Mouse (Mus musculus) adrenal gland, postnatal 36 days (tissue): ENCODE measurements around the gene Nrarp. TPM values are rescaled to one million over a fixed set of nuclear protein-coding genes. Genes with fewer than 3 reads are reported as not detected.

Experiments used
- DNase-seq, 2 experiments: peaks; one replicate each; pipeline ENCODE4 v3.0.0; 2021; ENCODE audit warnings: mixed read lengths in 1 of 2
- total RNA-seq, 2 experiments: library from RNA; stranded (reverse); gene quantifications; 2 replicates each; pipeline ENCODE4 v1.2.3; 2021

The Nrarp gene
- total RNA-seq, 2 experiments from 2014 or later = 2.1 to 2.3 TPM

DNA sequence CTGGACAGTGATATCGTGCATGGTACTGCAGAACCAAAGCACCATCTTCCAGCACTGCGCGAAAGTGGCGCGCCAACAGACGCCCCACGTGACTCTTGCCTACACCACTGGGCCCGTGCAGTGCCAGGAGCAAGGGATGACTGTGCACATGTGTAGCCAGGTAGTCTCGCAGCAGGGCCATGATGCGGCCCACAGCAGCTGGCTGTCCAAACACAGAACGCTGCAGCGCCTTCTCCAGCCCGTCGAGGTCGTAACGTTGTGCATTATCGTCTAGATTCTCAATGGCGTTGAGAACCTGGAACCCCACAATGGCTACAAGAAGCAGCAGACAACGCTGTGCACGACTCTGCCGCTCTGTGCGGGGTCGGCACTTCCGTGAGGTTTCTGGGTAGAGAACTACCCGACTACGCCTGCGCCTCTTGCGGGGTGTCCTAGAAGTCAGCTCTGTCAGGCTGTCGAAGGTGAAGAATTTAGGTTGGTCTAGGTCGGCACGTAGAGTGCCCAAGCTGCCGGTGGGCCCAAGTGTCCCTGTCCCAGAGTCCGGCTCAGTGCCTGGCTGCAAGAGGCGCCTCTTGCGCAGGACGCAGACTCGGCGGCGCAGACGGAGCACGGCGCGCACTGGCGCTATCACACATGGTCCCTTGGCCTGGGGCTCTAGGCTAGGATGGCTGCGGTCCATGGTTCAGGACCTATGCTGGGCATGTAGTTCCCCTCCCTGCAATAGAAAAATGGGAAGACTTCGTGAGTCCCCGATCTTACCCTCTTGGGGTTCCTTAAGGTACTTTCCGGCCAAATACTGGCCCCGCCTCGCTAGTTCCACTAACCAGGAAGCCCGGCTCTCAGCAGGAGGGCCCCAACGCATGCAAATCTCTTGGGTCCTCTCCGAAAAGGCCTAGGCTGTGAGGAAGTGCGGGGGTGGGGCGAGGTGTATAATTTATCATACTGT, 14.9 kb downstream of the Nrarp start:
- DNase-seq = peak; percentile 82 to 86

DNA sequence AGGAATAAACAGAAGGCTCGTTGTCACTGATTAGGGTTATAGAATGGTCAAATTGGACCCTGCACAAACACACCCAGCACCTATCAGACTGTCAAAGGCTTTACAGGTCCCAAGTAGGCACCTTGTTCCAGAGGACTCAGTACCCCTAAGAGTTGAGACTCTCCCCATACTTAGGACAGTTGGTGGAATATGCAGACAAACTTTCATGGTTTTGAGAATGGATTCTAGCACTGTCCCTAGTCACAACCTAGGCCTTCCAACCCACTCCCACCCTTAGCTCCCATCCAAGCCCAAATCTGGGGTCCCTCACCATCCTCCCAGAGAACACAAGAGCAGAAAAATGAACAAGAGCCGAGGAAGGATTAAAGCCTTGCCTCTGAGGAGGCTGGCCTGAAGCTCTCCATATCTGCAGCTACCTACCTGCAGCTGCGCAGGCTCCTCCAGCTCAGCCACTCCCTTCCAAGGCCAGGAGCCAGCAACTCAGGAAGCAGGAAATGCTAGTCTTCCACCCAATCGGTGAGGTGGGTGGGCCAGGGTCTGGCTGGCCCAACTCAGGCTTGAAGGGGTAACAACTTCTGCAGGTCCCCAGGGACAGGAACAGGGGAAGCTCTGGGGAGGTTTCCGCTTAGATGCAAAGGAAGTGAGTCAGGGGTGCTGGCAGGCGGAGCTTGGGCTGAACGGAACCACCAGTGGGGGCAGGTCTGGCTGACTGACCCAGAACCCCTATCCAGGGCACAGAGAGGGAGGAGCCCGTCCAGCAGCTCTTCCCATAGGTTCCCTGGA, 15.8 kb downstream of the Nrarp start, which contains the start of gene Tor4a:
Gene Tor4a, minus strand, starts transcription at position 715 of the 783 bp plus-strand sequence.
- DNase-seq = peak; percentile 88 to 91

DNA sequence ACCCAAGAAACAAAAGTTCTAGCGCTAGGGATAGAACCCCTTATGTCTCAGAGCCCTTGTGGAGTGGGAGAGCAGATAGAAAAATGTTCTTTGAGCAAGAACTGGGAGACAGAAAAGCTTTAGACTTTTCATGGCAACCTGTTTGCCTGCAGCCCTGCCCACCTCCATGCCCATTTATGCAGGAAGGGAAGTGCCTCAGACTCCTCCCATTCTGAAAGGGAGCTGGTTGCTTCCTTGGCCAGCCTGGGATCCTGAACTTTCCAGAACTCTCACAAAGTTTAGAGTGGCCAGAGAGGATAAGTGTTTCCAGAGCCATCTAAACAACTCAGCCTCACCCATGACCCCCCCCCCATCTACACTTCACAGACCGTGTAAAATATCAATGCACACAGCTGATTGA, 16.6 kb downstream of the Nrarp start:
- no peak for DNase-seq

GRCm38 (mm10) chr2:25197946-25198345, 17.4 kb downstream of the Nrarp start:
- no peak for DNase-seq

DNA sequence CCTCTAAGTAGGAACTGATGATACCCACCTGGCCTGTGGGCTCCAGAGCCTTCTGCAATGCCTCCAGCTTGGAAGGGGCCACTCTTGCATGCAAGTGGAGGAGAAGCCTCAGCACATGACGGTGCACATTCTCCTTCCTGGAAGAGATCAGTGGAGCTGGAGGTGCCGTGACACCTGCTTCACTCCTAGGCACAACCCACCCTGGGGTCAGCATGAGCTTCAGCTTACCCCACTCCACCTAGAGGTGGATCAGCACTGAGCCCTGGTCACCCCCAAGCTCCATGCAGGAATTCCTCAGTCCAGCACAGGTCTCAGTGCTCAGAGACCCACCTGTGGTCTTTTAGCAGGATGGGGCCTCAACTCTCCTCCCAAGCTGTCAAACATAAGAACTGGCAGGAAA, 20.1 kb downstream of the Nrarp start:
- no peak for DNase-seq

DNA sequence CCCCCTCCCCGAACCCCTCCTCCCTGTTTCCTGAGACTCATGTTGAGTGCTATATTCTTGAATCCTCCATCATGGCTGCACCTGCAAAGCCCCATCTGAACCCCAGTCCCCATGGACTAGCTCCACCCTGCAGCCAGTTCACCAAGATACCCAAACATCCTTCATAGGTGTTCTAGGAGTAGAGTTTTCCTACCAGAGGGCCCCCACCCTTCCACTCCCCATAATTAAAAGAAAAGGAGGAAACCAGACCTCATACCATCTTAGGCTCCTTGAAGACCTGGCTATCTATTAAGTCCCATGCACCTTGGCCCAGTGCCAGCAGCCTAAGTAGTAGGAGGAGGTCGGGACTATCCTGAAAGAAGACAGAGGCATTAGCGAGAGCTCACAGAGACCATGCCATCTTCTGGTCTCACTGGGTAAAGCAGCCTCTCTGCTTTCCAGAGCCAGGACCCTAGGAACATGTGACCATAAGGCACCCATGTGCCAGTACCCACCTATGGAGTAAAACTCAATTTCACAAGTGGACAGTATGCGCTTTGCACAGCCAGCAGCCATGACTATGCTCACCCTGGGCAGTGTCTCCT, 23.2 kb downstream of the Nrarp start:
- DNase-seq = peak in 1 of 2 experiments; percentile 33

GRCm38 (mm10) chr2:25207593-25207992, 27.0 kb downstream of the Nrarp start:
- DNase-seq = no peak

GRCm38 (mm10) chr2:25210686-25211085, 30.1 kb downstream of the Nrarp start:
- DNase-seq = no peak

- DNase-seq = peak; percentile 92 to 93
Observed at GRCm38 (mm10) chr2:25211121-25211670, 30.6 kb downstream of the Nrarp start, which contains the start of gene Nelfb. TSS of gene Nelfb (minus strand) at chr2:25211489.

GRCm38 (mm10) chr2:25213266-25213865, 32.8 kb downstream of the Nrarp start:
- no peak for DNase-seq

DNA sequence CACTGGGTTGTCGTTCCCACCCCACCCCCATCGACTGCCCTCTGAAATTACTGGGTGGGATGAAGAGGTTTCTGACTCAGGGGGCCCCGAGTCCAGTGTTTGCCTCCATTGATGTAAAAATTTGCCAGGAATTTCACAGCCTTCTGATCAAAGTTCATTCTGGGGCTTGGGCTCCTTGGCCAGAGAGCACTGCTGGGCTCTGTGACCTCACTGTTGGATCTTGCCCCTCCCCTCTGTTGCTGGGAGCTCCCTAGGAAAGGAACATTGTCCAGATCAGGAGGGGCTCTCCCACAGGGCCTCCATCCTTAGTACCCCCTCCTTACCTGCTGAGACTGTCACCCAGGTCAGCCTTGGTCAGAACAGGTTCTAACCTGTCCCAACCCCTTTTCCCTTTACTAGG, 33.9 kb downstream of the Nrarp start, which contains the start of gene Stpg3:
Gene Stpg3, minus strand, starts transcription at position 194 of the 400 bp plus-strand sequence.
- no peak for DNase-seq

- no peak for DNase-seq
Observed at GRCm38 (mm10) chr2:25217666-25218065, 37.1 kb downstream of the Nrarp start.

- no peak for DNase-seq
Observed at GRCm38 (mm10) chr2:25218445-25218844, 37.9 kb downstream of the Nrarp start, which contains the start of gene Fam166a. TSS of gene Fam166a (plus strand) at chr2:25218745.

GRCm38 (mm10) chr2:25221331-25221772, 40.8 kb downstream of the Nrarp start:
- no peak for DNase-seq

- peak; percentile 94 to 95 for DNase-seq
Observed at GRCm38 (mm10) chr2:25223681-25224491, 43.3 kb downstream of the Nrarp start.

GRCm38 (mm10) chr2:25224492-25224765, 43.9 kb downstream of the Nrarp start, which contains the start of gene Tubb4b:
TSS of gene Tubb4b (minus strand) at chr2:25224702.
- DNase-seq = no peak

DNA sequence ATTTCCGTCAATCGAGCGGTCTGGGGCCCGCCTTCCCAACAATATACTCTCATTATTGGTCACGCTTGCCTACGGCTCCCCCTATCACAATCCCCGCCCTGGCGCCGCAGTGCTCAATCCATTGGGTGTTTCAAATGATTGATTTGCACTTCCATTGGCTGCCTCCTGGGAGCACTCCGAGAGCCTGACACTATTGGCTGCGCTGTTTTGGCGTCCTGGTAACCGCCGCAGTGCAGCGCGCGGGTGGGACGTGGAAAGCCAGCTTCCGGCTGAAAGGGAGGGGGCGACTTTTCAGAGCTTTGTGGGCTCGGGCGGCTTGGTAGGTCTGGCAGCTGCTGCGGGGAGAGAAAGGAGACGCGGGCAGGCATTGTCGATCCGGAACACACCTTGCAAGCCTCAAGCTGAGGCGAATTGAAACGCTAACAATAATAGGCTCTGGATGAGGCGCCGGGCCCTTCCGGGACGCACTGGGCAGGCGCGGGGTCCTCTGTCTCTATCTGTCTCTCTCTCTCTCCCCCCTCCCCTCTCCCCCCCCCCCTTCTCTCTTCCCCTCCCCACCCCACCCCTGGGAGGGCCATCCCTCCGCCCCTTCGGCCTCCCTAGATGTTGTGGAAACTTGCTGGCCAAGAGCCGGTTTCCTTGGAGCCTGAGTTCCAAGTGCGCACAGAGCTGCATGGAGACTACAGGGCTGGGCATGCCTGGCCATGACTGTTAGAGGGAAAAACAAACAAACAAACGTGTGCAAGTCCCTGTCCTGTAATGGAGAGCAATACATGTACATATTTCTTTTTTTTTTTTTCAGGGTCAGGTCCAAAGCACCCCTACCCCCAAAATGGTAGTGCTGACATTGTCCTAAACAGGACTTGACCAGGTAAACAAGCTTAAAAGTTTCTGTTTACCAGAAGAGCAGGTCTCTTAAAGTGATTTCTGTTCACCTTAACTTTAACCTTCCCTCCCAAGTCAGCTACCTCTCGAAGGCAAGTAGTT, 44.5 kb downstream of the Nrarp start:
- peak; percentile 96 to 98 for DNase-seq

DNA sequence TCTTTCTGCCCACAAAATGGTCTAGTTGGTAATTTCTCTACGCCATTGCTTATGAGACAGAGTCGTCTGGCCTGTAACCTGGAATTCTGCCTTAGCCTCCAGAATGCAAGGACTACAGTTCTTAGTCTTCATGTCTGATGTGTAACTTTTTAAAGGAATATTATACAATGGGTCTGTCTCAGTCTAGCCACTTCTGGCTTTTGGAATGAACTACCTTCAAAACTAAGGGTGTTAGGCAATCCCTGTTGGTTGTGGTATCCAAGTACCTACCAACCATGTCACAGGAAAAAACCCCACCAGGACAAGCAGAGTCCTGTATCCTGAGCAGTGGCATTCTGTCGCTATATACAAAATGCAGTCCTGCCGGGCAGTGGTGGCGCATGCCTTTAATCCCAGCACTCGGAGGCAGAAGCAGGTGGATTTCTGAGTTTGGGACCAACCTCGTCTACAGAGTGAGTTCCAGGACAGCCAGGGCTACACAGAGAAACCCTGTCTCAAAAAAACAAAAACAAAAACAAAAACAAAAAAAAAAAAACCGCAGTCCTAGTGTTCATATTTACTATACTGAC, 45.3 kb downstream of the Nrarp start:
- no peak for DNase-seq

DNA sequence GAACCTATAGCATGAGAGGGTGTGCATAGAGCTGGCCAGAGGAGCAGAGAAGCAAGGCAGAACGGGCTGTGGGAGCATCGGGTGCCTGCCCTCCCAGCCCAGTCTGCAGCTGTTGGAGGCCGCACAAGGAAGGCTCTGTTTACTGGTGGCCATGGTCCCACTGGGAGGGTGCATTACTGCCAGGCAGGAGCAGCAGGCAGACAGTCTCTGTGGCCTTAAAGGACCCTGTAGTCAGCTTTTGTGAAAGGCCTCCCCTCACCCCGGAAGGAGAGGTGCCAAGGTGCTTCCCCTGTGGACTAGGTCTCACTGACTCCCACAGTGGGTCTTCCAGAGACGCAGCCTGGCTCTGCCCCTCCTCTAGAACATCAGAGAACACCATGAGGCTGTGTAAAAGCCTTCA, 46.3 kb downstream of the Nrarp start:
- DNase-seq = peak in 1 of 2 experiments; percentile 25
